Mouse (Mus musculus) MEL (cell line): ENCODE data around the gene Ttll1.

Source experiments
- EP300 ChIP-seq, 2 experiments: IDR thresholded peaks; 2 replicates each; pipeline ENCODE4 v1.6.1; 2011; ENCODE audit warnings: improper control_type of control experiment in 2 of 2, low read length in 2 of 2, low read depth in 1 of 2, mild to moderate bottlenecking in 1 of 2
- ZC3H11A ChIP-seq: IDR thresholded peaks from 2 replicates; pipeline ENCODE4 v1.6.1; 2012; ENCODE audit warnings: low read depth, mild to moderate bottlenecking, inconsistent platforms, low read length, improper control_type of control experiment

- no peak for TF ChIP-seq EP300 (IDR thresholded peaks at IDR 0.05; ENCODE audit: low read depth in 1 of 2, low read length in 2 of 2)
- TF ChIP-seq ZC3H11A: no peak
Observed at GRCm38 (mm10) chr15:83470443-83470842, 40.2 kb downstream of the Ttll1 start.
